Mouse (Mus musculus) embryo, embryonic 10 days (tissue): ENCODE data around the gene Gpr34.

Experiments
- DNase-seq: peaks from one replicate; pipeline ENCODE4 v3.0.0-alpha.2; 2015; ENCODE audit warnings: low spot score

Gene Gpr34

DNA sequence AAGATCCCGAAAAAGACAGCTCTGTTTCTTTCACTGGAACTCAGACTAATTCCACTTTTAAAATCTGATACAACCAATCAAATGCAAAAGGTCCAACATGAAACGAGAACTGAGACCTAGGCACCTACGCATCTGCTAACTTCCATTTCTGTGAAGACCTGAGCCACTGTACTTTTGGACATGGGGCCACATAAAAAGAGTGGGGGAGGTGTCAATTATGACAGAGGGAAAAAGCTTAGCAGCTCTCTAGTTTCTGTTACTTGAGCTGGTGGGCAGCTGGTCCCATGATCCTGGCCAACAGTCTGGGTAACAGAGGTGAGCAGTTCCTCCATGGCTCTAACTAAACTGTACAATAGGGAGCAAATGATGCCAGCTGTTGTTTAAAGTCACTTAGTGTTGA lies 41.1 kb downstream of the Gpr34 start:
- no peak for DNase-seq

DNA sequence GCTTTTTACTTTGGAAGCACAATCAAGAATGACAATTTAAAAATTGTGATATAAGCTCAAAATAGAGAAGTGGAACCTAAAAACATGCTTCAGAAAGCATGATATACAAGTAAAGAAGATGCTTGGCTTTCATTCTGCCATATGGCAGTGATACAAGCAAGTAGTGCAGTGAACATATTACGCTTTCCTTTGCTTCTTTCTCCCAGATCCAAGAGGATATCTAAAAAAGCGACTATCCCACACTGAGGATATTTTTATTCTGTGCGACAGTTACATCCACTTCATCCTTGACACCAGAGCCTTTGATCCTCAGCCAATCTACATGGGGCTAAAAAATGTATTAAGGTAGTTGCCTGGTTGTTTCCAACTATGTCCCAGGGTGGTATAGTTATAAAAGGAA lies 49.9 kb downstream of the Gpr34 start:
- DNase-seq: no peak

DNA sequence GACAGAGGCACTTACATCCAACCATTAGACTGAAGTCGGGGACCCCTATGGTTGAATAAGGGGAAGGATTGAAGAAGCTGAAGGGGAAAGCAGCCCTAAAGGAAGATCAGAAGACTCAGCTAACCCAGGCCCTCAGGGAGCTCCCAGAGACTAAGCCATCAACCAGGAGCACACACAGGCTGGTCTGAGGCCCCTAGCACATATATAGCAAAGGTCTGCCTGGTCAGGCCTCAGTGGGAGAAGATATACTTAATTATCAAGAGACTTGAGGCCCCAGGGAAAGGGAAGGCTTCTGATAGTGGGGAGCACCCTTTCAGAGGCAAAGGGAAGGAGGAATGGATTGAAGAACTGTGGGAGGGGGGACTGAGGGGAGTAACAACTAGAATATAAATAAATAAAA lies 54.7 kb downstream of the Gpr34 start:
- DNase-seq: no peak

- peak; percentile 5 for DNase-seq
Measured at GRCm38 (mm10) chrX:13688356-13688755, 56.5 kb downstream of the Gpr34 start.
